Mouse (Mus musculus) heart, embryonic 16.5 days (tissue): ENCODE measurements at regions not wholly inside any gene's neighbourhood (a gene's known extent, or its start where the extent isn't known, plus 50 kb on each side); places are given as distances from the start of the nearest gene placed in this dataset.
"Not testable (repeated sequence)": the region's sequence is repeated elsewhere in the genome, so short reads cannot be mapped to it uniquely, and the experiment has no call there.

Source experiments
- ATAC-seq: fragments of 200-750 bp; cut with Nextera tagmentation; replicated peaks from 2 replicates; pipeline ENCODE4 v1.8.0; 2017; ENCODE audit warnings: moderate number of reproducible peaks; ENCODE audit not compliant: insufficient read depth, low FRiP score; ENCODE audit errors: extremely low read depth
- H3K27ac ChIP-seq: fragments of 300-500 bp; sonication (generic); 2 replicates; pipeline ENCODE4 v1.5.1; 2014; ENCODE audit warnings: mild to moderate bottlenecking, low read length, control low read depth, moderate library complexity
- H3K27me3 ChIP-seq: fragments of 300-500 bp; sonication (generic); 2 replicates; pipeline ENCODE4 v1.6.1; 2014; ENCODE audit warnings: low read length, mixed read lengths; ENCODE audit not compliant: control insufficient read depth, insufficient read depth
- H3K36me3 ChIP-seq: fragments of 300-500 bp; sonication (generic); 2 replicates; pipeline ENCODE4 v1.6.1; 2014; ENCODE audit not compliant: control insufficient read depth, insufficient read depth
- H3K4me1 ChIP-seq: fragments of 300-500 bp; sonication (generic); 2 replicates; pipeline ENCODE4 v1.6.1; 2014; ENCODE audit warnings: low read length, mixed read lengths; ENCODE audit not compliant: control insufficient read depth, insufficient read depth
- H3K4me2 ChIP-seq: fragments of 300-500 bp; sonication (generic); 2 replicates; pipeline ENCODE4 v1.6.1; 2014; ENCODE audit warnings: low read depth, mild to moderate bottlenecking, control low read depth, low read length
- H3K4me3 ChIP-seq: fragments of 300-500 bp; sonication (generic); 2 replicates; pipeline ENCODE4 v1.5.1; 2014; ENCODE audit warnings: mild to moderate bottlenecking, control low read depth, low read length
- H3K9ac ChIP-seq: fragments of 300-500 bp; sonication (generic); 2 replicates; pipeline ENCODE4 v1.6.1; 2014; ENCODE audit warnings: low read length, control low read depth
- H3K9me3 ChIP-seq: fragments of 300-500 bp; sonication (generic); replicated peaks from 2 replicates; pipeline ENCODE4 v1.6.1; 2016; ENCODE audit warnings: low read length; ENCODE audit not compliant: control insufficient read depth
- WGBS: fragments of 180-500 bp; shearing (Covaris S2); extraction: QIAGEN DNeasy Blood & Tissue Kit; methylation state at CpG from one replicate; pipeline ENCODE4 v1.1.7; 2014; 5-methylcytosine and 5-hydroxymethylcytosine counted together

DNA sequence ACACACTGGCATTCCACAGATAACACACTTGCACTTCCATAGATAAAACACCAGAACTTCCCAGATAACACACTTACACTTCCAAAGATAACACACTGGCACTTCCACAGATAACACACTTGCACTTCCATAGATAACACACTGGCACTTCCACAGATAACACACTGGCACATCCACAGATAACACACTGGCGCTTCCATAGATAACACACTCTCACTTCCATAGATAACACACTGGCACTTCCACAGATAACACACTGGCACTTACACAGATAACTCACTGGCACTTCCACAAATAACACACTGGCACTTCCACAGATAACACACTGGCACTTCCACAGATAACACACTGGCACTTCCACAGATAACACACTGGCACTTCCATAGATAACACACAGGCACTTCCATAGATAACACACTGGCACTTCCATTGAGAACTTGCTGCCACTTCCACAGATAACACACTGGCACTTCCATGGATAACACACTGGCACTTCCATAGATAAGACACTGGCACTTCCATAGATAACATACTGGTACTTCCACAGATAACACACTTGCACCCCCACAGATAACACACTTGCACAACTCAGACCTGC, 170.0 kb upstream of the Afdn start:
- not testable (repeated sequence) for H3K9ac ChIP-seq, ATAC-seq, H3K36me3 ChIP-seq, H3K27me3 ChIP-seq, H3K4me2 ChIP-seq, H3K4me3 ChIP-seq, H3K27ac ChIP-seq, H3K9me3 ChIP-seq, H3K4me1 ChIP-seq
- 66% methylated on average over 1 of the region's 1 CpGs for WGBS
